Mouse (Mus musculus) urinary bladder, postnatal 25 days (tissue): ENCODE results near the gene Creld1.

ENCODE experiments used
- DNase-seq: peaks from one replicate; pipeline ENCODE4 v3.0.0; 2022; ENCODE audit warnings: low spot score

Gene Creld1

GRCm38 (mm10) chr6:113483100-113483615 is at the start of gene Creld1:
Gene Creld1 (plus strand): TSS chr6:113483297.
- peak; percentile 83 for DNase-seq

GRCm38 (mm10) chr6:113433661-113434060 is 49.4 kb upstream of the Creld1 start:
- DNase-seq, result no peak

GRCm38 (mm10) chr6:113434691-113435090 is 48.4 kb upstream of the Creld1 start:
- DNase-seq, result no peak

GRCm38 (mm10) chr6:113435664-113436205 is 47.4 kb upstream of the Creld1 start, which contains the start of gene Cidec:
Gene Cidec (minus strand): TSS chr6:113435760.
- DNase-seq, result no peak

- DNase-seq, result no peak
These were observed 46.0 kb upstream of the Creld1 start for GRCm38 (mm10) chr6:113437135-113437534.

GRCm38 (mm10) chr6:113438721-113439430 is 44.2 kb upstream of the Creld1 start:
- DNase-seq, result no peak

GRCm38 (mm10) chr6:113440686-113441085 is 42.4 kb upstream of the Creld1 start:
- no peak for DNase-seq

GRCm38 (mm10) chr6:113441147-113441680 is 41.9 kb upstream of the Creld1 start:
- DNase-seq, result peak; percentile 69

- no peak for DNase-seq
These were observed 41.0 kb upstream of the Creld1 start for GRCm38 (mm10) chr6:113442087-113442441.

GRCm38 (mm10) chr6:113442442-113443090 is 40.5 kb upstream of the Creld1 start, which contains the start of gene Jagn1:
Gene Jagn1 (plus strand): TSS chr6:113442569.
- DNase-seq, result peak; percentile 93

- DNase-seq, result no peak
These were observed 40.0 kb upstream of the Creld1 start for GRCm38 (mm10) chr6:113443091-113443490.

- no peak for DNase-seq
These were observed 38.7 kb upstream of the Creld1 start for GRCm38 (mm10) chr6:113444207-113444965.

GRCm38 (mm10) chr6:113447639-113448038 is 35.5 kb upstream of the Creld1 start:
- DNase-seq, result no peak

GRCm38 (mm10) chr6:113451839-113452238 is 31.3 kb upstream of the Creld1 start:
- no peak for DNase-seq

- no peak for DNase-seq
These were observed 28.1 kb upstream of the Creld1 start for GRCm38 (mm10) chr6:113455007-113455406.

- DNase-seq, result no peak
These were observed 25.1 kb upstream of the Creld1 start, which contains the start of gene Il17re for GRCm38 (mm10) chr6:113457952-113458534. Gene Il17re (plus strand): TSS chr6:113458484.

GRCm38 (mm10) chr6:113458635-113459034 is 24.5 kb upstream of the Creld1 start:
- peak; percentile 45 for DNase-seq

- no peak for DNase-seq
These were observed 19.1 kb upstream of the Creld1 start for GRCm38 (mm10) chr6:113464040-113464439.

GRCm38 (mm10) chr6:113465602-113466001 is 17.5 kb upstream of the Creld1 start:
- no peak for DNase-seq

GRCm38 (mm10) chr6:113468512-113468911 is 14.6 kb upstream of the Creld1 start:
- DNase-seq, result no peak

- peak; percentile 46 for DNase-seq
These were observed 14.1 kb upstream of the Creld1 start for GRCm38 (mm10) chr6:113469021-113469420.
